Mouse (Mus musculus): ENCODE measurements around the gene Ly6g6e. TPM values are rescaled to one million over a fixed set of nuclear protein-coding genes. Genes with fewer than 3 reads are reported as not detected.

The Ly6g6e gene
- polyA plus RNA-seq, 1 experiment from 2014 or later = 0.53 TPM

- Histone ChIP-seq H3K4me3 (peak overlapping the region; percentile 36; the same call in 1 of the 2 replicates), H3K4me2 (peak overlapping the region; percentile 60), H3K4me1 (replicated peaks) (peaks cover 35% of the 10 kb centered on the region), H3K36me3 (0 out of 2 replicates have a peak, but pooled peaks cover 5% of the 10 kb centered on the region), H3K27ac (replicated peaks) (peak overlapping the region; percentile 79), H3K9ac (no peak overlapping the region), H3K27me3 (no peaks in the 10 kb centered on the region), H3K9me3 (no peaks in the 10 kb centered on the region)
- ATAC-seq (ENCODE audit: low FRiP score, low read depth) = no peak
- WGBS = 80% methylated on average over 12 of the region's 12 CpGs
These were observed 24.4 kb upstream of the Ly6g6e start for GRCm38 (mm10) chr17:35052271-35052798.

- H3K9me3 ChIP-seq = no peaks in the 10 kb centered on the region
- ATAC-seq (ENCODE audit: low FRiP score, low read depth) = no peak
- H3K9ac ChIP-seq = no peak overlapping the region
- peaks cover 6% of the 10 kb centered on the region; the same call in 1 of the 2 replicates for H3K36me3 ChIP-seq
- no peaks in the 10 kb centered on the region for H3K27me3 ChIP-seq
- H3K4me1 ChIP-seq (replicated peaks) = peaks cover 40% of the 10 kb centered on the region
- no peak overlapping the region for H3K4me2 ChIP-seq
- no peak overlapping the region for H3K4me3 ChIP-seq
- H3K27ac ChIP-seq (replicated peaks) = no peak overlapping the region
- 93% methylated on average over 7 of the region's 7 CpGs for WGBS
These were observed 20.8 kb upstream of the Ly6g6e start for GRCm38 (mm10) chr17:35055691-35056495.

- H3K36me3 ChIP-seq = peaks cover 13% of the 10 kb centered on the region; the same call in 1 of the 2 replicates
- no peak overlapping the region for H3K4me3 ChIP-seq
- ATAC-seq (ENCODE audit: low FRiP score, low read depth) = no peak
- no peaks in the 10 kb centered on the region for H3K27me3 ChIP-seq
- peaks cover 37% of the 10 kb centered on the region for H3K4me1 ChIP-seq (replicated peaks)
- 74% methylated on average over 3 of the region's 3 CpGs for WGBS
- no peak overlapping the region for H3K4me2 ChIP-seq
- no peak overlapping the region for H3K27ac ChIP-seq (replicated peaks)
- H3K9me3 ChIP-seq = no peaks in the 10 kb centered on the region
- no peak overlapping the region for H3K9ac ChIP-seq
These were observed 19.6 kb upstream of the Ly6g6e start for GRCm38 (mm10) chr17:35057090-35057489.

- Histone ChIP-seq H3K27me3 (peaks cover 3% of the 10 kb centered on the region; the same call in 1 of the 2 replicates), H3K9me3 (no peaks in the 10 kb centered on the region), H3K4me3 (peak overlapping the region; percentile 84), H3K4me2 (peak overlapping the region; percentile 75), H3K27ac (replicated peaks) (peak overlapping the region; percentile 88; the same call in 1 of the 2 replicates), H3K9ac (0 out of 2 replicates have a peak overlapping the region, but pooled peaks have one; percentile 80), H3K36me3 (peaks cover 13% of the 10 kb centered on the region; the same call in 1 of the 2 replicates), H3K4me1 (replicated peaks) (peaks cover 27% of the 10 kb centered on the region)
- 58% methylated on average over 9 of the region's 9 CpGs for WGBS
- ATAC-seq (ENCODE audit: low FRiP score, low read depth) = 0 out of 2 replicates have a peak, but pooled peaks have one; percentile 0
These were observed 18.4 kb upstream of the Ly6g6e start for GRCm38 (mm10) chr17:35058316-35058715.

DNA sequence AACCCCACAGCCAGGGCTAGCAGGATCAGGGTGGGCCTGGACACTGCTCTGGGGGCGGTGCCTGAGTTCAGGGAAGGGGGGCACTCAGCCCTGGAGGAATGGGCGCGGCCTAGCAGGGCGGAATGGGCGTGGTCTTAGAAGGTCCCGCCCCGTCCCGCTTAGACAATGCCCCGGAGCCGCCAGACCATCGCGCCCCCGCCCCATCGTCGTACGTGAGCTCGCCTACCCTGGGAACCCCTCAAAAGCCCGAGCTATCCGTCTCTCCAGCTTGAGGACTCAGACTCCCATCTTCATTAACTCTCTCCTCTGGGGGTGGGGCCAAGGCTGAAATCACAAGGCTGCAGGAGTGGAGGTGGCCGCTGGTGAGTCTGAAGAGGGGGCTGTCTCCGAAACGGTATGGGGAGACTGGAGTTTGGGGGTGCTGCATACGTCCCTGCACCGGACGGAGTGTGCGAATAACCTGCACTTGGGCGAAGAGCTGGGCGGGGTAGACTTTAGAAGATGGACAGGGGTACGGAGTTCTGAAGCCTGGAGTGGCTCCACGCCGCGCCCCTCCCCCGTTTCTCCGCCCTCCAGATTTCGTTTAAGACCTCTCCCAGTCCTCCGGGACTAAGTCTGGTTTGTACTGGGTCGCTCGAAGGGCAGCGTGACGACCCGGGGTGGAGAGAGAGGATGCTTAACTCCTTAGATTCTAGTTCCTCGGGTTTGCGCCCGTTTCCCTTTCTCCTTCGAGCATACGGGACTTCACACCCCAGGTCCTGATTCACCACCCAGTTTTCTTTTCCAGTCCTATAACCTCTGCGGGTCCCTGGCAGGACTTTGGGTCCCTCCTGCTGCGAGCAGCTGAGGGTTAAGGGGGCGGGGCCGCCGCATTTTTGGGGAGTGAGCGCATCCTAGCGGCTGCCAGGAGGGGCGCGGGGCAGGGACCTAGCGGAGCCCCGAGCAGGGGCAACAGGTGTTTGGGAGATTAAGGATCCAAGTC is 17.5 kb upstream of the Ly6g6e start, which contains the start of gene Ddah2:
Ddah2 (plus strand) TSS at position 125 of the 982 bp plus-strand sequence.
- peak within 1 kb of the TSS; percentile 84 for H3K4me3 ChIP-seq
- peak; percentile 94 for ATAC-seq (ENCODE audit: low FRiP score, low read depth)
- no peaks in the 10 kb centered on the region for H3K9me3 ChIP-seq
- H3K4me1 ChIP-seq (replicated peaks) = peaks cover 26% of the 10 kb centered on the region
- H3K4me2 ChIP-seq = peak within 1 kb of the TSS; percentile 75
- WGBS = under 1% methylated on average over 57 of the region's 57 CpGs
- peaks cover 9% of the 10 kb centered on the region; the same call in 1 of the 2 replicates for H3K36me3 ChIP-seq
- peak within 1 kb of the TSS; percentile 80 for H3K9ac ChIP-seq
- peaks cover 8% of the 10 kb centered on the region for H3K27me3 ChIP-seq
- H3K27ac ChIP-seq (replicated peaks) = peak within 1 kb of the TSS; percentile 88

DNA sequence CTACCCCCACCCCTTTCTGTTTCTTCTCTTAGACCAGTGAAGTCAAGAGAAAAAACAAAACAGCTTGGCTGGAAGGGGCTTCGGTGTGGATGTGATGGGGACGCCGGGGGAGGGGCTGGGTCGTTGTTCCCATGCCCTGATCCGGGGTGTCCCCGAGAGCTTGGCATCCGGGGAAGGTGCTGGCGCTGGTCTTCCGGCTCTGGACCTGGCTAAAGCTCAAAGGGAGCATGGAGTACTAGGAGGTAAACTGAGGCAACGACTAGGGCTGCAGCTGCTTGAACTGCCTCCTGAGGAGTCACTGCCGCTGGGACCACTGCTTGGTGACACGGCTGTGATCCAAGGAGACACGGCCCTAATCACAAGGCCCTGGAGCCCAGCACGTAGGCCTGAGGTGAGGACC is 16.6 kb upstream of the Ly6g6e start:
- ATAC-seq (ENCODE audit: low FRiP score, low read depth) = no peak
- H3K4me3 ChIP-seq = peak overlapping the region; percentile 84
- H3K36me3 ChIP-seq = peaks cover 8% of the 10 kb centered on the region; the same call in 1 of the 2 replicates
- peaks cover 15% of the 10 kb centered on the region for H3K27me3 ChIP-seq
- H3K9ac ChIP-seq = peak overlapping the region; percentile 80
- peak overlapping the region; percentile 75 for H3K4me2 ChIP-seq
- peaks cover 30% of the 10 kb centered on the region for H3K4me1 ChIP-seq (replicated peaks)
- peak overlapping the region; percentile 88; the same call in 1 of the 2 replicates for H3K27ac ChIP-seq (replicated peaks)
- WGBS = 28% methylated on average over 14 of the region's 14 CpGs
- H3K9me3 ChIP-seq = no peaks in the 10 kb centered on the region

DNA sequence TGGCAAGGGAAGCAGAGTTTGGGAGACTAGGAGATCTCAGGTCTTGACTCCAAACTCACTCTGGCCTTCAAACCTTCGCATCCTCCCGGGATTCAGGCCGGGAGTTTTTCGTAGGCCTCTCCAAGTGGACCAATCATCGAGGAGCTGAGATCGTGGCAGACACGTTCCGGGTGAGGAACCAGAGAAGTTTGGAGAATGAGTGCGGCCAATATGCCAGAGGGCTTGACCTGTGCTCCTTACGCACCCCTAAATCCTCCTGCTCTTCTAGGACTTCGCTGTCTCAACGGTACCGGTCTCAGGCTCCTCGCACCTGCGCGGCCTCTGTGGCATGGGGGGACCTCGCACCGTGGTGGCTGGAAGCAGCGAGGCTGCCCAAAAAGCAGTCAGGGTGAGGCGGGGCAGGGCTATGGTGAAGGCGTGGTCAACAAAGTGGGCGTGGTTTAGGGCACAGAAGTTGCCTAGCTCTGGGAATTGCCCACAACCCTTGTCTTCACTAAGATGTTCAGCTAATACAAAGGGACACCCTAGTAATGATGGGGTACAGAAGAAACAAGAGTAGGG is 15.9 kb upstream of the Ly6g6e start:
- Histone ChIP-seq H3K9ac (peak overlapping the region; percentile 80), H3K27ac (replicated peaks) (no peak overlapping the region), H3K9me3 (no peaks in the 10 kb centered on the region), H3K4me3 (peak overlapping the region; percentile 84), H3K36me3 (peaks cover 8% of the 10 kb centered on the region; the same call in 1 of the 2 replicates), H3K4me1 (replicated peaks) (peaks cover 37% of the 10 kb centered on the region), H3K27me3 (peaks cover 21% of the 10 kb centered on the region), H3K4me2 (peak overlapping the region; percentile 75)
- no peak for ATAC-seq (ENCODE audit: low FRiP score, low read depth)
- 57% methylated on average over 22 of the region's 22 CpGs for WGBS

GRCm38 (mm10) chr17:35061299-35061698 is 15.4 kb upstream of the Ly6g6e start:
- H3K9ac ChIP-seq = no peak overlapping the region
- no peak overlapping the region for H3K27ac ChIP-seq (replicated peaks)
- H3K36me3 ChIP-seq = peaks cover 8% of the 10 kb centered on the region; the same call in 1 of the 2 replicates
- ATAC-seq (ENCODE audit: low FRiP score, low read depth) = no peak
- no peak overlapping the region; the same call in 1 of the 2 replicates for H3K4me2 ChIP-seq
- no peaks in the 10 kb centered on the region for H3K9me3 ChIP-seq
- 83% methylated on average over 8 of the region's 8 CpGs for WGBS
- H3K4me1 ChIP-seq (replicated peaks) = peaks cover 37% of the 10 kb centered on the region
- peaks cover 25% of the 10 kb centered on the region for H3K27me3 ChIP-seq
- no peak overlapping the region for H3K4me3 ChIP-seq

DNA sequence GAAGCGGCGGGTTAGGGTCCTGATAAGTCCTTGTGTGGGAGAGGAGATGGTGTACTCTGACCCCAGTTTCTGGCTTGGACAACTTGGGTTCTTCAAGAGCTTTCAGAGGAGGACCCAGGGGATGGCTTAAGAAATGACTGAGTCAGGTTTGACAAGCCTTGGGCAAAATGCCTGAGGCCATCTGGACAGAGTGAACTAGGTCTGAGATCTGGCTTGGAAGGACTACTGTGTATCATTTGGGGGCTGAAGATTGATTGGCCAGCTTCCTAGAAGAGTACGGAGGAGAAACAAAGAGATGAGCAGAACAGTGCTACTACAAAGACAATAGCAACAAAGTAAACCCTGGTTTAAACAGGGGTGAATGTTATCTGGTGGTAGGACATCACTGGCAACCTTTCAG is 13.2 kb upstream of the Ly6g6e start:
- Histone ChIP-seq H3K4me1 (replicated peaks) (peaks cover 33% of the 10 kb centered on the region), H3K4me3 (no peak overlapping the region), H3K4me2 (no peak overlapping the region), H3K9ac (no peak overlapping the region), H3K27me3 (peaks cover 34% of the 10 kb centered on the region), H3K27ac (replicated peaks) (no peak overlapping the region), H3K36me3 (peaks cover 8% of the 10 kb centered on the region; the same call in 1 of the 2 replicates), H3K9me3 (no peaks in the 10 kb centered on the region)
- no peak for ATAC-seq (ENCODE audit: low FRiP score, low read depth)
- WGBS = 86% methylated on average over 3 of the region's 3 CpGs

DNA sequence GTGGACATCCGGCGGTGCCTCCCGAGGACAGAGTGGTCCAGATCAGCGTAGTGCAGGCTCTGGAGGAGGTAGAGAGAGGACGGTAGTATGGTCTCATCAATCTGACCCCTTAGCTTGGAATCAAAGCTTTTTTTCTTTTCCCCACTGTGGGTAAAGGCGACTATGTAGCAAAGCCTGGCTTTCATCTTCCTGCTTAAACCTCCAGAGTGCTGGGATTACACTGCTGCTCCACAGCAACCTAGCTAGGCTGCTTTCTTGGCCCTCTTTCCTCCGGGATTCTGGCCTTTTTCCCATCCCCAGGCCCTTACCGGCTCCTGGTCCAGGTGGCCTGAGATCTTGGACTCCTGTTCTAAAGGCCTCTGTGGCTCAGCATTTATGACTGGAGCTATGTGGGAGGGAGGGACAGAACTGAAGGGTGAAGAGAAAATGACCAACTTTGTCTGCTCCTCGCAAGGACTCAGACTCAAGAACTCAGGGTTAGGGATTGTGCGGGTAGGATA is 12.3 kb upstream of the Ly6g6e start:
- 37% methylated on average over 10 of the region's 10 CpGs for WGBS
- Histone ChIP-seq H3K9ac (no peak overlapping the region), H3K4me2 (peak overlapping the region; percentile 55; the same call in 1 of the 2 replicates)

More for the DNA sequence above, 12.3 kb upstream of the Ly6g6e start:
- Histone ChIP-seq H3K4me3 (no peak overlapping the region), H3K9me3 (no peaks in the 10 kb centered on the region), H3K4me1 (replicated peaks) (peaks cover 33% of the 10 kb centered on the region), H3K36me3 (peaks cover 8% of the 10 kb centered on the region; the same call in 1 of the 2 replicates), H3K27ac (replicated peaks) (no peak overlapping the region), H3K27me3 (peaks cover 34% of the 10 kb centered on the region)
- no peak for ATAC-seq (ENCODE audit: low FRiP score, low read depth)
